Mouse (Mus musculus) left cerebral cortex, adult 11 months (tissue): ENCODE results near the gene Sparc.
A peak's percentile ranks its signal among the peaks of the same experiment; 100 is the strongest.

Experiments used
- DNase-seq: peaks from one replicate; pipeline ENCODE4 v3.0.0; 2022; ENCODE audit warnings: low spot score

Sparc gene

GRCm38 (mm10) chr11:55405601-55406469 is 17.1 kb downstream of the Sparc start:
- DNase-seq, result no peak

GRCm38 (mm10) chr11:55404659-55405457 is 18.1 kb downstream of the Sparc start:
- DNase-seq, result no peak

GRCm38 (mm10) chr11:55400863-55401262 is 22.1 kb downstream of the Sparc start:
- DNase-seq, result no peak

- DNase-seq, result no peak
Observed at GRCm38 (mm10) chr11:55398371-55398770, 24.6 kb downstream of the Sparc start.

DNA sequence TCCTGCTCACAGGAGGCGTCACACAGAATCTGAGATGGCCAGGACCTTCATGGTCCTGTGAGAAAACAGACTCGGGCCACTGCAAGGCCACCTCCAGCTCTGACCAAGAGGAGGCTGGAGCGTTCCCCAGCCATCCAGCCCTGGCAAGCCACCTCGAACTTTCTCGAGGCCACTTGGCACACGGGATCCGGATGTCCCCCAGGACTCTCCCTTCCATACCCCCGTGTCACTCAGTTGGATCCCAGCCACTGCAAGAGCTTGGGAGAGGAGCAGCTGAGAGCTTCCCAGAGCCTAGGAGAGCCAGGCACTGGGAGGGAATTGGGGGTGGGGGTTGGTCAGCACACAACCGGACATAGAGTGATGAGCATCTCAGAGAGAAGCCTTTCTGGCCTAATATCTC is 25.5 kb downstream of the Sparc start:
- no peak for DNase-seq

DNA sequence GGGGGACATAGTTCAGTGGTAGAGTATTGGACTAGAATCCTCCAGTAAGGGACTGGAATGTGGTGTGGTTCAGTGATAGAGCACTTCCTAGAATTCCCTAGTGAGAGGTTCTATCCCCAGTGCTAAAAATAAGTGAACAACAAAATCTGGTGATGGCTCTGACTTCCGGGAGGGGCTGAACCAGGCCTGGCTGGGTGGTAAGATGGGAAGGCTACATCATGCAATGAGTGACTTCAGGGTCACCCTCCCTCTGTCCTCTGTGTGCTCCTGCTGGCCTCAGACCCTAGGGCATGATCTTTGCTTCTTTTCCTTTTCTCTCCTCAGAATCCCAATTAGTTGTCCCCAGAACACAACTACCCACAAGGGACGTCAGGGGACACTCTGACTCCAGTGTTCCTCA is 25.9 kb downstream of the Sparc start:
- DNase-seq, result no peak

DNA sequence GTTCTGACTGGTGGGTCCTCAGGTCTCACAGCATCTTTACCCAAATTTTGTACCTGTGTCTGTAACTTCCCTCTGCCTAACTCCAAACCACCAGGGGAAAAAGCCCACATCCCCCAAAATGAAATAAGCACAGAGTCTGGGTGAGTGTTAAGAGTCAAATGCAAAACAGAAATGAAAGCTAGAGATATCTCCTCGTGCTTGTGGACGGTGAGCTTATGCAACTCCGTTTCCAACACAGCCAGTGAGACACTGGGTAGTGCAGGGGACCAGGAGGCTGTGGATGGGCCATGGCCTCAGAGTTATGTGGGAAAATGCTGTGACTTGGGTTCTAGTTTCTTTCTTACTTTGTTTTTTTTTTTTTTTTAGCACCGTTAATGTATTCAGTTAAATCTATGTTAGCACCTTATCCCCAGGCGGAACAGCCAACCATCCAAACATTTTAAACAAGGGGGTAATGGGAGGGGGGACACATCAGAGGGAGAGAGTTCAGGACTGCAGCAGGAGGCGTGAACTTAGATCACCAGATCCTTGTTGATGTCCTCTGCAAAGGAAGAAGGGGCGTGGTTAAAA is 27.8 kb downstream of the Sparc start:
- DNase-seq, result no peak

GRCm38 (mm10) chr11:55394592-55394991 is 28.4 kb downstream of the Sparc start:
- DNase-seq, result no peak

GRCm38 (mm10) chr11:55392474-55392873 is 30.5 kb downstream of the Sparc start:
- no peak for DNase-seq

DNA sequence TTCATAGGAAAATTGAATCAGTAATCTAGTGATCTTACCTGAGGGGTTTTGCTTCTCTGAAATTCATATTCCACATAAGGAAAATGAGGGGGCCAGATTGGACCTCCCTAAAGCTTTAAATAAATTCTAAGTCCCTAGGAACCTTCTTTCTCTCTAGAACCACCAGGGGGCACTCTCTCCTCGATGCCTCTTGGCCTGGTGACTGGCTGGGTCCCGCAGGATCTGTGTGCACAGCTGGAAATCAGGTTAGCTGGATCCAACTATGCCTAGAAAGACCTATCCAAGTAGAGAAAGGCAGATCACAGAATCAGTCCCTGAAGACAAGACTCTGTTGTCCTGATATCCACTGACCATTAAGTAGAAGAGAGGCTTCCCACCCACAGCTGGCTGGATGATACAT is 33.2 kb downstream of the Sparc start:
- DNase-seq, result peak; percentile 25

GRCm38 (mm10) chr11:55387576-55387975 is 35.4 kb downstream of the Sparc start:
- no peak for DNase-seq

- peak; percentile 67 for DNase-seq
Observed at GRCm38 (mm10) chr11:55386424-55387063, 36.4 kb downstream of the Sparc start.

DNA sequence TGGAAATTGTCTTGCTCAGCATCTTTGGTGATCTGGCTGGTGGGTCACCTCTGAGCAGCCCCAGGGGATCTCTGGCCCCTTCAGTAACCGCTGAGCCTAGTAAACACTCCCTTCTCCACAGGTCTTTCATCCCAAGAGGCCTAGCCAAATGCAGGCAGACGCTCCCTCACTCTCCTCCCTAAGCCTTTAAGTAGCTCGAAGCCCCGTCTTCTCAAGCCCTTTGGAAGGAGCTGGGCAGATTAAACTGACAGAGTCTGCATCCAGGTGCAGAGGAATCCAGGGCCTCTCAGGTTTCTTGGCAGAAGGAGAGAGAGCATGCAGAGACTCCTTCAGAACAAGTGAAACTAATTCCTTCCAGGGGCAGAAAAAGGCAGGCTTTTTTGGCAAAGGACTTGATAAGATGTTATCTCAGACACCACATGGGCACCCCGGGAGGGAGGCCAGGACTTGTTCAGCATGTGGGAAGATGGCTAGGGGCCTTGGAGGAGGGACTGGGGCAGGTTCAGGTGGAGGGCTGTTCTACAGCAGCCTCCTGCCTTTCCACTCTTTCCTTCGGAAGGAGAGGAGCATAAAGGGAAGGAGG is 39.4 kb downstream of the Sparc start:
- DNase-seq, result no peak

GRCm38 (mm10) chr11:55380908-55381307 is 42.1 kb downstream of the Sparc start:
- no peak for DNase-seq

DNA sequence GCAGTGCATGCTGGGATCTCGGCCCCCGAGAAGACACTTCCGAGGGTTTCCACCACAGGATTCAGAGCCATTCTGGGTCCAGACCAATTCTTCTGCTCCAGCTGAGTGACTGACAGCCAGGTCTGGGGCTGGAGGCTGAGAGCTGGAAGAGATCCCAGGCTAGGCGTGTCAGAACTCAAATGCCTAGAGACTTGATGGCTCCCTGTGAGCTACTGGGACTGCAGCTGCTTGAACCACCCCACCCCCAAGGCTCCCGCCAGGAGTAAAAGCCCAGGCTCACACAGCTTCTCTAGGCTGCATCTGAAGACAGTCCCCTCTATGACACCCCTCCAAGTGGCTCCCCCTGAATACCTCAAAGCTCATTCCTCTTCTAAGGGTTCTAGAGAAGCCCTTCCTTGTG is 44.6 kb downstream of the Sparc start:
- peak; percentile 46 for DNase-seq

- DNase-seq, result no peak
Observed at GRCm38 (mm10) chr11:55373838-55374237, 49.1 kb downstream of the Sparc start.

DNA sequence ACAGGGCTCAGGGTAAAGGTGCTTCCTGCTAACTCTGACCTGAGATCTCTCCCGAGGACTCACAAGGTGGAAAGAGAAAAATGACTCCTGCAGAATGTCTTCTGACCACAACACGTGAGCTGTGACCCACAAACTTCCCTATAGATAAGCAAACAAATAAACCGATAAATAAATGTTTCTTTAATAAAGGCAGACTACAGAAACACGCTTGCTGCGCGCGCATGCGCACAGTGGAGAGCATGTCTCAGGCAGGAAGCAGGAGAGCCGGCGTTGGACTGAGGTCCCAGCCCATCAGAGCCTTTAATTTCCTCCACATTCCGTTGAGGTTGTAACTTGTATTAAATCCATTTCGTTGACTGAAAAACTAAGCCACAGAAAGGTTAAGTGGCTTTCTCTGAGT is 49.6 kb downstream of the Sparc start:
- no peak for DNase-seq

GRCm38 (mm10) chr11:55372001-55372400 is 51.0 kb downstream of the Sparc start:
- no peak for DNase-seq

DNA sequence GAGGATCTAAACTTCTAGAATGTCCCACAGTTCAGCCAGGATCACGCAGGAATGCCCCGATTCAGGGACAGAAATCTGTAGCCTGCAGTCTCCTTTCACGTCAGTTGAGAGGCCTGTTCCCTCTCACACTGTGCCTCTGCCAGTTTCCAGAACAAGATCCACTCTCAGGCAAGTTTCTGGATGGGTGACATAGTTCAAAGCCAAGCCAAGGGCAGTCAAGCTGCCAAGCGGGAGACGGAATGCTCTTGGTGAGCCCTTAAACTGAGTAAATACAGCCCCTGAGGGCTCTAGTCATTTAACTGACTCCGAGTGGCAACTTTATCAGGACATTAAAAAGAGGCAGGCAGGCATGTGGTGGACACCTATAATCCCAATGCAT is 53.9 kb downstream of the Sparc start:
- DNase-seq, result no peak

GRCm38 (mm10) chr11:55368388-55369092 is 54.4 kb downstream of the Sparc start:
- no peak for DNase-seq

- no peak for DNase-seq
Observed at GRCm38 (mm10) chr11:55367783-55368182, 55.2 kb downstream of the Sparc start.
